ENCODE assay signal across 15 mouse cellular contexts in the genomic region with DNA sequence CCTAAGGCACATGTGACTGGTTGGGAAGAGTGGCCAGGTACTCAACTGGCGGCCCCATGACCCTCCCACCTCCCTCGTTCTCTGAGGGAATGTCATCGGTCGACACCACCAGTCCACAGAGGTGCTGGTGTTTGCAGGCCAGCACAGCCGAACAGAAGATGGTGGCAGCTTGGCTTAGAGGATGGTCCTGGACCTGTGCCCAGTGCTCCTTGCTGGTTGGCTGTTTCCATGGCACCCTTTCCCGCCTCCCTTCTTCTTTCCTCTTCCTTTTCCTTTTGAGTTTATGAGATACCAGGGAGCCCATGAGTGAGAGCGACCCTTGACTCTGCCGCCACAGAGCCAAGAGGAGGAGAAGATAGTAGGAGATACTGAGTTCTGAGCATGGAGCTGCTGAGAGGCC. TPM values are rescaled to one million over a fixed set of nuclear protein-coding genes. Genes with fewer than 3 reads are reported as not detected.
DNase-seq lines count a peak whose midpoint lies in the region; ATAC-seq lines count a peak whose summit lies in the region.
"Had no signal": no experiment of that assay in that cellular context is flagged by ENCODE, and none has a peak within 500 bp of the region (broad histone marks: within the 10 kb centered on the region; RNA-seq: fewer than 3 reads in every experiment).

No protein-coding gene starts in this region.

- DNase-seq in cerebellum, postnatal 36 days = peak; percentile 34 to 47
- peak; percentile 47 for DNase-seq in layer of hippocampus, adult 11-12 months (ENCODE audit: low spot score)
- no peak for DNase-seq in layer of hippocampus, adult 9-10 months (ENCODE audit: low spot score)
- DNase-seq in right cerebral cortex, postnatal 10 days (ENCODE audit: low spot score in 2 of 2) = peak; percentile 65 to 66
- no peak for DNase-seq in right cerebral cortex, adult 18-20 months
- peak; percentile 45 to 60 for DNase-seq in layer of hippocampus, postnatal 10 days (ENCODE audit: low spot score in 2 of 2)
- DNase-seq in T-cell, adult 2 months (ENCODE audit: low spot score) = no peak
- DNase-seq: adrenal gland, postnatal 36 days; gastrocnemius, postnatal 14 days; thymus, postnatal 4 days had no signal

- ATAC-seq in cerebellum, adult (ENCODE audit: insufficient number of reproducible peaks, low FRiP score, low TSS enrichment) = no peak
- ATAC-seq: activated CD4-positive, CD25-positive, alpha-beta regulatory T cell, adult 4 months; intestine, embryonic 15.5 days had no signal

RNA-seq across cellular contexts. Expression of a gene that starts 21.1 kb away (rescaled TPM):
- total RNA-seq in layer of hippocampus, postnatal 10 days (2021) = not detected
- total RNA-seq: adrenal gland, postnatal 36 days; gastrocnemius, postnatal 14 days; layer of hippocampus, postnatal 25 days; megakaryocyte-erythroid progenitor cell, adult 5-6 weeks had no signal

RNA-seq across cellular contexts. Expression of a gene that starts 27.9 kb away (rescaled TPM):
- total RNA-seq in layer of hippocampus, postnatal 10 days (2021) = 1 to 10 TPM; 3.5 to 4.3 TPM
- total RNA-seq: gastrocnemius, postnatal 14 days; megakaryocyte-erythroid progenitor cell, adult 5-6 weeks had no signal

RNA-seq across cellular contexts. Expression of a gene that starts 28.5 kb away (rescaled TPM):
- 10 to 100 TPM in 1 of 2 experiments, 1 to 10 TPM in 1; 9.9 to 12.1 TPM for total RNA-seq in layer of hippocampus, postnatal 10 days (2021)

RNA-seq across cellular contexts. Expression of a gene that starts 33.6 kb away (rescaled TPM):
- not detected for total RNA-seq in layer of hippocampus, postnatal 10 days (2021)
- total RNA-seq: adrenal gland, postnatal 36 days; gastrocnemius, postnatal 14 days; layer of hippocampus, postnatal 25 days; megakaryocyte-erythroid progenitor cell, adult 5-6 weeks had no signal

RNA-seq across cellular contexts. Expression of a gene that starts 45.4 kb away (rescaled TPM):
- total RNA-seq in layer of hippocampus, postnatal 10 days (2021) = 10 to 100 TPM; 37.5 to 38.1 TPM

Comparison
In these comparisons a context has a peak if more than half of its experiments do, and no peak if none do; other contexts are left out.
1. DNase-seq: peak in cerebellum, postnatal 36 days (2 of 2), layer of hippocampus, adult 11-12 months (single experiment), right cerebral cortex, postnatal 10 days (2 of 2) and layer of hippocampus, postnatal 10 days (2 of 2); none in layer of hippocampus, adult 9-10 months (single experiment), right cerebral cortex, adult 18-20 months (single experiment) and T-cell, adult 2 months (single experiment).